Mouse (Mus musculus): ENCODE measurements at regions not wholly inside any gene's neighbourhood (a gene's known extent, or its start where the extent isn't known, plus 50 kb on each side); places are given as distances from the start of the nearest gene placed in this dataset.

- no peak overlapping the region for H3K9ac ChIP-seq (ENCODE audit: control insufficient read depth, low read depth, low read length, poor library complexity, severe bottlenecking)
- H3K9me3 ChIP-seq (replicated peaks; ENCODE audit: insufficient read depth, low read length) = no peaks in the 10 kb centered on the region
- H3K36me3 ChIP-seq (ENCODE audit: control insufficient read depth in 1 of 2, insufficient read depth in 2 of 2, low read length in 2 of 2) = no peaks in the 10 kb centered on the region
- H3K79me2 ChIP-seq (ENCODE audit: control insufficient read depth, insufficient read depth, low read length, poor library complexity) = no peaks in the 10 kb centered on the region
- no peak for DNase-seq (ENCODE audit: low read depth, low spot score)
- no peaks in the 10 kb centered on the region for H3K4me1 ChIP-seq (ENCODE audit: control insufficient read depth in 1 of 2, insufficient read depth in 2 of 2, low read length in 2 of 2)
- H3K4me3 ChIP-seq (ENCODE audit: control insufficient read depth in 1 of 2, insufficient read depth in 1 of 2, low read depth in 2 of 2, low read length in 2 of 2) = no peak overlapping the region
- H3K27ac ChIP-seq (ENCODE audit: control insufficient read depth, low read depth, low read length) = no peak overlapping the region
- no peaks in the 10 kb centered on the region for H3K27me3 ChIP-seq (ENCODE audit: control insufficient read depth in 1 of 2, insufficient read depth in 2 of 2, low read length in 2 of 2)
- TF ChIP-seq TCF12 (IDR thresholded peaks at IDR 0.05; ENCODE audit: low read depth, low read length) = no peak
- TF ChIP-seq MXI1 (IDR thresholded peaks at IDR 0.05; ENCODE audit: low read depth, low read length) = no peak
- TF ChIP-seq E2F4 (IDR thresholded peaks at IDR 0.05; ENCODE audit: borderline replicate concordance, low read depth, low read length) = no peak
- TF ChIP-seq HCFC1 (IDR thresholded peaks at IDR 0.05; ENCODE audit: low read depth, low read length) = no peak
- no peak for TF ChIP-seq ZC3H11A (IDR thresholded peaks at IDR 0.05; ENCODE audit: low read depth, low read length)
- no peak for TF ChIP-seq POLR2AphosphoS5 (IDR thresholded peaks at IDR 0.05; ENCODE audit: borderline replicate concordance, low read depth, low read length)
- no peak for TF ChIP-seq ELF1 (IDR thresholded peaks at IDR 0.05; ENCODE audit: low read depth, low read length)
- TF ChIP-seq BHLHE40 (IDR thresholded peaks at IDR 0.05; ENCODE audit: borderline replicate concordance, low read depth, low read length) = no peak
- TF ChIP-seq CHD1 (IDR thresholded peaks at IDR 0.05; ENCODE audit: low read depth, low read length) = no peak
These were observed 480.1 kb downstream of the Mettl4 start for GRCm38 (mm10) chr17:94269756-94270155.

- TF ChIP-seq MAFK (IDR thresholded peaks at IDR 0.05; ENCODE audit: borderline replicate concordance, low read depth, low read length) = no peak
- no peak for TF ChIP-seq ELF1 (IDR thresholded peaks at IDR 0.05; ENCODE audit: low read depth, low read length)
- TF ChIP-seq MXI1 (IDR thresholded peaks at IDR 0.05; ENCODE audit: low read depth, low read length) = no peak
- TF ChIP-seq POLR2AphosphoS2 (IDR thresholded peaks at IDR 0.05; ENCODE audit: low read length) = no peak
- Histone ChIP-seq H3K4me1 (ENCODE audit: control insufficient read depth in 1 of 2, insufficient read depth in 2 of 2, low read length in 2 of 2) (no peaks in the 10 kb centered on the region), H3K27me3 (ENCODE audit: control insufficient read depth in 1 of 2, insufficient read depth in 2 of 2, low read length in 2 of 2) (no peaks in the 10 kb centered on the region), H3K9me3 (replicated peaks; ENCODE audit: insufficient read depth, low read length) (no peaks in the 10 kb centered on the region), H3K36me3 (ENCODE audit: control insufficient read depth in 1 of 2, insufficient read depth in 2 of 2, low read length in 2 of 2) (no peaks in the 10 kb centered on the region), H3K9ac (ENCODE audit: control insufficient read depth, low read depth, low read length, poor library complexity, severe bottlenecking) (no peak overlapping the region), H3K4me3 (ENCODE audit: control insufficient read depth in 1 of 2, insufficient read depth in 1 of 2, low read depth in 2 of 2, low read length in 2 of 2) (no peak overlapping the region), H3K27ac (ENCODE audit: control insufficient read depth, low read depth, low read length) (no peak overlapping the region), H3K79me2 (ENCODE audit: control insufficient read depth, insufficient read depth, low read length, poor library complexity) (no peaks in the 10 kb centered on the region)
- DNase-seq (ENCODE audit: low read depth, low spot score) = no peak
These were observed 494.2 kb downstream of the Mettl4 start for GRCm38 (mm10) chr17:94255666-94256065.

- Histone ChIP-seq H3K4me3 (ENCODE audit: control insufficient read depth in 1 of 2, insufficient read depth in 1 of 2, low read depth in 2 of 2, low read length in 2 of 2) (no peak overlapping the region), H3K9me3 (replicated peaks; ENCODE audit: insufficient read depth, low read length) (no peaks in the 10 kb centered on the region), H3K4me1 (ENCODE audit: control insufficient read depth in 1 of 2, insufficient read depth in 2 of 2, low read length in 2 of 2) (no peaks in the 10 kb centered on the region), H3K36me3 (ENCODE audit: control insufficient read depth in 1 of 2, insufficient read depth in 2 of 2, low read length in 2 of 2) (no peaks in the 10 kb centered on the region), H3K79me2 (ENCODE audit: control insufficient read depth, insufficient read depth, low read length, poor library complexity) (no peaks in the 10 kb centered on the region), H3K27me3 (ENCODE audit: control insufficient read depth in 1 of 2, insufficient read depth in 2 of 2, low read length in 2 of 2) (no peaks in the 10 kb centered on the region), H3K27ac (ENCODE audit: control insufficient read depth, low read depth, low read length) (no peak overlapping the region), H3K9ac (ENCODE audit: control insufficient read depth, low read depth, low read length, poor library complexity, severe bottlenecking) (no peak overlapping the region)
- no peak for DNase-seq (ENCODE audit: low read depth, low spot score)
- TF ChIP-seq MEF2A (IDR thresholded peaks at IDR 0.05; ENCODE audit: extremely low read depth, insufficient replicate concordance, low read depth, low read length, poor library complexity, severe bottlenecking) = no peak
- no peak for TF ChIP-seq BHLHE40 (IDR thresholded peaks at IDR 0.05; ENCODE audit: borderline replicate concordance, low read depth, low read length)
- TF ChIP-seq RAD21 (IDR thresholded peaks at IDR 0.05; ENCODE audit: low read depth, low read length) = no peak
- no peak for TF ChIP-seq USF2 (IDR thresholded peaks at IDR 0.05; ENCODE audit: borderline replicate concordance in 1 of 2, insufficient read depth in 1 of 2, low read depth in 1 of 2, low read length in 2 of 2)
- no peak for TF ChIP-seq CHD1 (IDR thresholded peaks at IDR 0.05; ENCODE audit: low read depth, low read length)
- TF ChIP-seq GABPA (IDR thresholded peaks at IDR 0.05; ENCODE audit: low read depth, low read length) = no peak
- TF ChIP-seq E2F4 (IDR thresholded peaks at IDR 0.05; ENCODE audit: borderline replicate concordance, low read depth, low read length) = no peak
- TF ChIP-seq TAL1 (IDR thresholded peaks at IDR 0.05; ENCODE audit: low read length) = no peak
- no peak for TF ChIP-seq MYC (IDR thresholded peaks at IDR 0.05; ENCODE audit: low read depth, low read length)
- no peak for TF ChIP-seq CTCF (IDR thresholded peaks at IDR 0.05 in 2 of 3, conservative IDR thresholded peaks at IDR 0.05 in 1 of 3; ENCODE audit: control insufficient read depth in 1 of 3, insufficient read depth in 1 of 3, low read depth in 2 of 3, low read length in 3 of 3, poor library complexity in 1 of 3, severe bottlenecking in 1 of 3)
- TF ChIP-seq KAT2A (conservative IDR thresholded peaks at IDR 0.05; ENCODE audit: low read depth, low read length) = no peak
- no peak for TF ChIP-seq POLR2AphosphoS5 (IDR thresholded peaks at IDR 0.05; ENCODE audit: borderline replicate concordance, low read depth, low read length)
- no peak for TF ChIP-seq TCF12 (IDR thresholded peaks at IDR 0.05; ENCODE audit: low read depth, low read length)
- TF ChIP-seq MAFK (IDR thresholded peaks at IDR 0.05; ENCODE audit: borderline replicate concordance, low read depth, low read length) = no peak
- TF ChIP-seq RCOR1 (IDR thresholded peaks at IDR 0.05; ENCODE audit: low read depth, low read length) = no peak
- no peak for TF ChIP-seq POLR2AphosphoS2 (IDR thresholded peaks at IDR 0.05; ENCODE audit: low read length)
- no peak for TF ChIP-seq ZMIZ1 (IDR thresholded peaks at IDR 0.05; ENCODE audit: low read depth, low read length)
These were observed 495.0 kb downstream of the Mettl4 start for GRCm38 (mm10) chr17:94254801-94255200.
